Mouse (Mus musculus) embryo, embryonic 10.5 days (tissue): Measurements from ENCODE around the gene Adam10.

ENCODE experiments used
- DNase-seq: peaks from one replicate; pipeline ENCODE4 v3.0.0-alpha.2; 2015; ENCODE audit warnings: low spot score

Gene Adam10

GRCm38 (mm10) chr9:70673656-70674055 is 5.1 kb upstream of the Adam10 start:
- DNase-seq: no peak

GRCm38 (mm10) chr9:70675117-70675516 is 3.7 kb upstream of the Adam10 start:
- no peak for DNase-seq

GRCm38 (mm10) chr9:70675961-70676360 is 2.8 kb upstream of the Adam10 start:
- no peak for DNase-seq

- peak; percentile 64 for DNase-seq
These were observed 615 bp downstream of the Adam10 start for GRCm38 (mm10) chr9:70679132-70680091.

GRCm38 (mm10) chr9:70682202-70682601 is 3.4 kb downstream of the Adam10 start:
- no peak for DNase-seq

- no peak for DNase-seq
These were observed 9.6 kb downstream of the Adam10 start for GRCm38 (mm10) chr9:70688301-70688968.

- DNase-seq: no peak
These were observed 11.1 kb downstream of the Adam10 start for GRCm38 (mm10) chr9:70689926-70690325.

GRCm38 (mm10) chr9:70690579-70690978 is 11.8 kb downstream of the Adam10 start:
- DNase-seq: no peak

GRCm38 (mm10) chr9:70691772-70692693 is 13.2 kb downstream of the Adam10 start:
- no peak for DNase-seq

- DNase-seq: no peak
These were observed 16.9 kb downstream of the Adam10 start for GRCm38 (mm10) chr9:70695723-70696122.

GRCm38 (mm10) chr9:70698090-70698489 is 19.3 kb downstream of the Adam10 start:
- no peak for DNase-seq

- DNase-seq: no peak
These were observed 24.9 kb downstream of the Adam10 start for GRCm38 (mm10) chr9:70703597-70704203.

GRCm38 (mm10) chr9:70706444-70706843 is 27.6 kb downstream of the Adam10 start:
- no peak for DNase-seq

GRCm38 (mm10) chr9:70729544-70729943 is 50.7 kb downstream of the Adam10 start:
- DNase-seq: peak; percentile 41

GRCm38 (mm10) chr9:70731079-70731478 is 52.3 kb downstream of the Adam10 start:
- no peak for DNase-seq

GRCm38 (mm10) chr9:70733208-70733607 is 54.4 kb downstream of the Adam10 start:
- DNase-seq: no peak

GRCm38 (mm10) chr9:70739998-70740397 is 61.2 kb downstream of the Adam10 start:
- no peak for DNase-seq

GRCm38 (mm10) chr9:70751504-70752222 is 72.9 kb downstream of the Adam10 start:
- DNase-seq: no peak

- no peak for DNase-seq
These were observed 82.2 kb downstream of the Adam10 start for GRCm38 (mm10) chr9:70760974-70761373.

- no peak for DNase-seq
These were observed 96.7 kb downstream of the Adam10 start for GRCm38 (mm10) chr9:70775517-70775916.

GRCm38 (mm10) chr9:70782191-70782590 is 103.4 kb downstream of the Adam10 start:
- DNase-seq: no peak
